Mouse (Mus musculus) frontal cortex, adult 2 months (tissue): ENCODE measurements around the gene Oscar. TPM values are rescaled to one million over a fixed set of nuclear protein-coding genes. Genes with fewer than 3 reads are reported as not detected.
"Not testable (repeated sequence)": the region's sequence is repeated elsewhere in the genome, so short reads cannot be mapped to it uniquely, and the experiment has no call there.

Experiments used
- DNase-seq, 2 experiments: peaks; one replicate each; pipeline ENCODE4 v3.0.0; 2022; ENCODE audit warnings: low spot score in 1 of 2; ENCODE audit errors: extremely low spot score in 1 of 2
- polyA plus RNA-seq: library from polyadenylated mRNA; depleted of rRNA; stranded (reverse); fragments of >200 nt; gene quantifications from 2 replicates; pipeline ENCODE4 v1.2.3, GENCODE M21; 2012

Oscar gene
- polyA plus RNA-seq, 1 experiment, result 4.9 TPM

DNA sequence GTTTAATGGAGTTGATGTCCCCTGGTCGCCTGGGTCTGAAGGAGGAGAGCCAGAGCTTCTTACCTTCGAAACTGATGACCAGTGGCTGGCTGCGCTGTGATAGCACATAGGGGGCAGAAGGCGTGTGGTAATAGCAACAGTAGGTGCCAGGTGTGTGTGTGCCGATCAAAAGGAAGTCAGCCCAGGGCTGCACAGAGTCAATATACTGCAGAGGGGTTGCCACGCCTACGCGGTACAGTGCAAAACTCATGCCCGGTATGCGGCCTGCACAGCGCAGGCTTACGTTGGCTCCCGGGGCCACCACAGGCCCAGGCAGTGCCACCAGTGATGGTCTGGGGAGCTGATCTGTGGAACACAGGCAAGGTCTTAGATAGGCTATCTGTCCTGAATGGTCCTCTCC, 5.0 kb downstream of the Oscar start:
- no peak for DNase-seq

DNA sequence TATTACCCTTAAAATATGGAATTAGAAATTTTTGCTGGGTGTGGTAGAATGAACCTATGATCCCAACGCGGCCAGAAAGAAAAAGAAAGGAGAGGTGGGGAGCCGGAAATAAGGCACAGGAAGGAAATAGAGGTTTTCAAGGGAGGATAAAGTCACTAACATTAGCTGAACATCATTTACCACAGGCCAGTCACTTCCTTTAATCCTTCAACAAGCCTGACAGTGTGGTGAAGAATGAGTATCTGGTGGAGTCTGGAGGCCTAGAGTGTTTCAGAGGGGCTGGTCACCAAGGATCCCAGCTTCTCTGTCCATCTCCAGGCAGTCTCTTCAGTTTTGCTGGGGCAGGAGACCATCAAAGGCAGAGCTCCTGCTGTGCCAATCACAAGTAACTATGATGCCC, 5.5 kb downstream of the Oscar start:
- no peak for DNase-seq

DNA sequence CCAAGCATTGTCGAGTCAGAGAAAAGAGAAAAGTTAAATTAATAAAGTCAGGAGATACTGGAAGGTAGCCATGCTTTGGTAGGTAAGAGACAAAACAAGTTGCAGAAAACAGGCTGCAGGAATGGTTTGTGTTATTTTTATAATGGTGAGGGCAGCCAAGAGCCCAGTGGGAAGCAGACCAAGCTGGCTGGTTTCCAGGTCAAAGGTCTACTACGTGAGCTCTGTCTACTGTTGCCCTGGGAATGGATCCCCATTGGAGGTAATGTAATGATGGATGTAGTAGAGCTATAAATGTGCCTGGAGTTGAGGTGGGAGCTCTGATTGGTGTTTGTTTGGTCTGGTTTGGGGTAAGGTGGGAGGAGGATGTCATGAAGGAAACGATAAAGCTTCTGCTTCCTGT, 6.9 kb downstream of the Oscar start:
- no peak for DNase-seq

DNA sequence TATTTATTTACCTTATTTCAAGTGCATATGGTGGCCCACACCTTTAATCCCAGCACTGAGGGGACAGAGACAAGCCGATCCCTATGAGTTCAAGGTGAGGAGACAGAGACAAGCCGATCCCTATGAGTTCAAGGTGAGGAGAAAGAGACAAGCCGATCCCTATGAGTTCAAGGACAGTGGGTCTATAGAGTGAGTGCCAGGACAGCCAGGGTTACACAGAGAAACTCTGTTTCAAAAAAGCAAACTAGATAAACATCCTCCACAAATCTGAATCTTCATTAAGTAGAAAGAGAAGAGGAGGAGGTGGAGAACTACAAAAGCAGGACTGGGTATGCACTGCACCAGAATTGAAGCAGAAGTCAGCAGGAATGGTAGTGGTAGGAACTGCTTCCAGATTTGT, 7.3 kb downstream of the Oscar start:
- DNase-seq, result no peak

DNA sequence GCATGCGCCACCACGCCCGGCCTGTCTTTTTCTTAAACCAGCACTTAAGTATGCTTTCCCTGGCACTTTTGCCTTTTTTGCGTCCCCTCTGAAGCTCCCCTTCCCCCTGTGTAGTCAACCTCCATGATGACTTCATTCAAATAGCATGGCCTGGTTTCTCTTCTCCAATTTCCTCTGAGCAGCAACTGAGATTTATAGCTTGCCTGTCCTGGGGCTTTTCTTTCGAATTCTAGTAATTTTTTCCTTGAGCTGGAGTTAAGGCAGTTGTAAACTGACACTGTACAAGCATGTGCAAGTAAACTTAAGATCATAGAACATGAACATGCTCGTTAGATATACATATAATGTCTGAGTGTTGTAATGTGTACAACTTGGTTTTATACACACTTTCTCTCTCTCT, 8.6 kb downstream of the Oscar start:
- no peak for DNase-seq

DNA sequence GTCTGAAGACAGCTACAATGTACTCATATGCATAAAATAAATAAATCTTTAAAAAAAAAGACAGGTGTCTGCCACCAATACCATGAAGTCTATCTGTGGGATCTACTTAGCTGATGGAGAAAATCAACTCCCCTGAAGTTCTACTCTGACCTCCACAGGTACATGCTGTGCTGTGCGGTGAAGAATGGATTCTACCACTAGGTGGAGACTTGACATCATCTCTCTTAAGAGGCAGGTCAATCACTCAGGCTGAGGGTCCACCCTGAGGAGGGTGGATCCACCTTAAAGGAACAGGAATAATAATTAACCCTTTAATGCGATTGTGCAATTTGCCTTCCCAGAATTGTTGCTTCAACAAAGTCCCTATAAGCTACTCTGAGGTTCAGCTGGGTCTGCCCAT, 9.2 kb downstream of the Oscar start:
- no peak for DNase-seq

DNA sequence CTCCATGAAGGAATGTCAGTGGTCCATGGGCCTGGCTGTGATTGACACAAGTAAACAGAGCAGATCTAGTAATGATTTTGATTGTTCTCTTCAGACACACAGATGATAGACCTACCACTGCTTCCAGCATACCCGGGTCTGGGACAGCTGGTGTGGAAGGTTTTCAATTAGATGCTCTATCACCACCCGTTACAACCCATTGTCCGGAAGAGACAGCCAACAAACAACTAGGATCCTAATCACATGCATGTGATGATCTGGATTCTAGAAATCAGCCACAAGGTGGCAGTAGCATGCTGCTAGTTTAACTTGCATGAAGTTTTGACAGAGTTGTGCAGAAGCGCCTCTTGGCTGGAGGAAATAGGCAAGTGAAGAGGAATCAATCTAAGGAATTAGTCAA, 14.8 kb downstream of the Oscar start:
- peak; percentile 44 to 86 for DNase-seq

DNA sequence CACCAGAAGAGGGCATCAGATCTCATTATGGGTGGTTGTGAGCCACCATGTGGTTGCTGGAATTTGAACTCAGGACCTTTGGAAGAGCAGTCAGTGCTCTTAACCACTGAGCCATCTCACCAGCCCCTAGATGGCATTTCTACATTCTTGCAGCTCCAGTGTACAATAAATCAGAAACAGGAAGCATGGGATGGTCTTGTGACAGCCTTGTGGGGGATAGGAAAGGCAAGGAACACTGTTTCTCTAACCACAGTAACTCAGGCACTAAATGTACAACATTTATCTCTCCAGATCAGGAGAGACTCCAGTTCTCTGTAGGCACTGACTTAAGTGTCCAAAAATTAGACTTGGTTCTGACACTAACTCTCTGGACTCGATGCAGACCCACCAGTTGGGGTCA, 18.2 kb downstream of the Oscar start:
- DNase-seq, result not testable (repeated sequence)

DNA sequence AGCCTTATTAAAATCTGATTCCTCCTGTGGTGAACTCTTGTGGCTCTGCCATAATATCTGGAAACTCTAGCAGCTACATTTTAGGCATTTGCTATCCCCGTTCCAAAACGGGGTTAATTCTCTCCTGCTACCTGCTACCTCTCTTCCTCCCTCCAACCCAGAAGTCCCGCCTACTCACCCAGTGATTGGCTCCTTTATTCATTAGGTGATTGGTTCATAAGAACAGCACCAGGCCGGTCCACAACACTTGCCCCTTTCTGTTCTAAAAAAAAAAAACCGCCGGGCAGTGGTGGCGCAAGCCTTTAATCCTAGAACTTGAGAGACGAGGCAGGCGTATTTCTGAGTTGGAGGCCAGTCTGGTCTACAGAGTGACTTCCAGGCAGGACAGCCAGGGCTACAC, 20.8 kb downstream of the Oscar start:
- no peak for DNase-seq

DNA sequence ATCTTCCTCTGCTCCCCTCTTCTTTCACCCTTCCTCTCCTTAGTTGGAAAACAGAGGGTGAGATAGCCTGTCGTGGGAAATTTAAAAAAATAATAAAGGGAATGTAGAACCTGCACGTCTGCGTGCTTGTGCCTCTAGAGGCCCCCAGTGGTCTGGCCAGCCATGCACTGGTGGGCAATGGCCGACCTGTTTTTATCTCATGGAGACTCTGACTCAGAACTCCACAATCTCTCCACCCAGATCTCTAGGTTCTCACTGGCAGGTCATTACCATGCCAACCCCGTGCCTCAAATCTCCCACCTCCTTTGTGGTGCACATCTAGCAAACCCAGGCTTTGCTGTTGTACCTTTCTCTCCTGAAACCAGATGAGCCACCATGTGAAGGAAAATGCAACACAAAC, 21.3 kb downstream of the Oscar start:
- DNase-seq, result no peak

DNA sequence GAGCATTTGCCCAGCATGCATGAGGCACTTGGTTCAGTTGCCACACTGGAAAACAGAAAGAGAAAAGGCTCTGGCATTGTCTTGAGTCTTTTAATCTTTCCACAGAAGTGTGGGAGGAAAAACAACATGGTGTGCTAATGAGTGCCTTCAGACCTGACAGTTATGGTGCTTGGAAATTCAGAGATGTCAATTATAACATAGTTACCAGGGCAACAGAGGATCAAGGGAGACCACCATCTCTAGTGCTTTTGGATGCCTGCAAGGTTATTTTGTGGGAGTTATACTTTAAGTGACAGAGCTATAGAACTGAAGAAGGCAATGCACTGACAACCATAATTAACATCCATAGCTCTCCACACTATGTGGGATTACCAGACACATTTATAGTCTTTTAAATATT, 22.1 kb downstream of the Oscar start:
- no peak for DNase-seq

DNA sequence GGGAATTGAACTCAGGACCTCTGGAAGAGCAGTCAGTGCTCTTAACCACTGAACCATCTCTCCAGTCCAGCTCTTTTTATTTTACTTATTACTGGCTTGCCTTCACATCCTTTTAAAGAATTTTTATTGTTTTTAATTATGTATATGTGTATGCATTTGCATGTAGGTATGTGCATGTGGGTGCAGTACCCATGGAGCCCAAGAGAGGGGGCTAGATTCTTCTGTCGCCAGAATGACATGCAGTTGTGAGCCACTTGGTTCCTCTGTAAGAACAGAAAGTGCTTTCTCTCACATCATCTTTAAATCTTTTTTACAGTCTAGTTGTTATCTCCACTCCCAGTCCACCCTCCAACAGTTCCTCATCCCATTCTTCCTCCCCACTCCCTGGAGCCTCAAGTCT, 24.4 kb downstream of the Oscar start:
- no peak for DNase-seq

DNA sequence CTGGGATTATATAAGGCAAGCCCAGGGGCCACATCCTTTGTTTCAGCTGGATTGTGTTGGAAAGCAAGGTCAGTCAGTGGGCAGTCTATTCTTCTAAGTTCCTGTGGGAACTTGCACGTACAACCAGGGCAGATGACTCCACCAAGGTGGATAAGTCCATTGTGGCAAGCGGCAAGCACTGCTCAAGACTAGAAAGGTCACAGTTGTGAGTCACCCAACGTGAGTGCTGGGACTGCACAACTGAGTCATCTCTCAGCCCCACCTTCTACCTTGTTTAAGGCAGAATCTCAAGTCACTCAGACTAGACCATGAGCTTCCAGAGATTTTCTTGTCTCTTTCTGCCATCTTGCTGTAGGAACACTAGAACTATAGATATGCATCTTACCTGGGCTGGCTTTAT, 25.4 kb downstream of the Oscar start:
- DNase-seq, result no peak

DNA sequence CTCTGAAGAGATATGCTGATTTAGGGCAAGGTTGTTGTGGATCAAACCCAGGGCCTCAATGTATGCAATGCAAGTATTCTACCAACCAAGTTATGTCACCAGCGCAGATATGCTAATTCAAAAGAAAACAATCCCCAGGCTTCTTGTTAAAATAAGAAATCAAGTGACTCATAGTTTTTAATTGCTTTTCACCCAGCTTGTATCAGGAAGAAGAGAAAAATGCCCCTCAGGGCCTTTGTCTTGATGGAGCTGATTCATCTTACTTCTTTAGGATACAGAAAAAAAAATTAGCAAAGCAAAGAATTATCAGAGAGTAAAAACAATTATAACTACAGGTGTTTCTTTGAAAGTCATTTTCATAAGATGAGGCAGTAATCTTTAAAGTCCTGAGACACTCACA, 28.7 kb downstream of the Oscar start:
- DNase-seq, result peak in 1 of 2 experiments; percentile 17

DNA sequence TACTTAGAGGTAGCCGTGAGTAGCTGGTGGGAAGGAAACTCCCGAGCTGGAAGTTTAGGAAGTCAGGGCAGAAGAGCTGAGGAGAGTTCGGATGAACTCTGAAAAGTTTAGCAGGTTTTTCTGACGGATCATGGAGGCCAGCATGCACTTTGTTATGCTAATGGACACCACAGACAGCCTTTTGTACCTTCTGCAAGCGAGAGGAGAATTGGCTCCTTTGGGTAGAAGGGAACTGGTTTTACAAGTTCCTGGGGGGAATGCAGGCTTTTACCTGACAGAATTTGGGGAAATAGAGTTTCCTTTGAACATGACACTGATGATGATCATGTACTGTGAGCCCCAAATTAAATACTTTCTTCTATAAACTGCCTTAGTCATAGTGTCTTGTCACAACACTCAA, 29.7 kb downstream of the Oscar start:
- no peak for DNase-seq

DNA sequence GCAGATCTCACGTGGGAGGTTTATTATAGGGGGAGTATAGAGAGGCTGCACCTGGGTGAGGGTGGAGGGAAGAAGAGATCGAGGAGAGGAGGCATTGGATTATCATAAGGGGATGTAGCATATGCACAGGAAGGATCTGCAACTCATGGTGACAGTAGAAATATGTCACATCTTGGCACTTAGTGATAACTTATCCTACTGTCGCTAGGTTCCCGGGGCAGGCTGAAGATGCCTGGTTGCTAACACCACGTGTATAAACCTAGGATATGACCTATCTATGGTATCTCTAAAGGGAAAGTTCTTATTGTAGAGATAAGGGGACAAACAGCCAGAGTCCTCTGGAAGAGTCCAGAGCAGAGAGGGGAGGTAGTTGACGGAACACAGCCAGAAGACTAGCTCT, 30.2 kb downstream of the Oscar start:
- DNase-seq, result no peak

DNA sequence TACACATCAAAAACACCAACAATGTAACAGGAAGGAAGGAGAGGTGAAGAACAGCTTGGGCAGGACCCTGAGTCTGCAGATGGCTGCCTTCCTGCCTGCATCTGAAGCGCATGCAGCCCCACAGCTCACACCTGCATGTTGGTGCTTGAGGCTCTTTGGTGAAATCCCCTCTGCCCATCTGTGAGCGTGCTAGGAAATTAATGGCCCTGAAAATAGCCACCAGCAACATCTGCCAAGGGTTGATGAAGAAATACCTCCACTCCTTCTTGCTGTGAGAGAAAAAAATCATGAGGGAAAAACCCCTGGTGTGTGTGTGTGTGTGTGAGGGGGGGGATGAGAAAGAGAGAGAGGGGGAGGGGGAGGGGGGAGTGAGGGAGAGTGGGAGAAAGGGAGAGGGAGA, 35.9 kb downstream of the Oscar start:
- DNase-seq, result no peak

DNA sequence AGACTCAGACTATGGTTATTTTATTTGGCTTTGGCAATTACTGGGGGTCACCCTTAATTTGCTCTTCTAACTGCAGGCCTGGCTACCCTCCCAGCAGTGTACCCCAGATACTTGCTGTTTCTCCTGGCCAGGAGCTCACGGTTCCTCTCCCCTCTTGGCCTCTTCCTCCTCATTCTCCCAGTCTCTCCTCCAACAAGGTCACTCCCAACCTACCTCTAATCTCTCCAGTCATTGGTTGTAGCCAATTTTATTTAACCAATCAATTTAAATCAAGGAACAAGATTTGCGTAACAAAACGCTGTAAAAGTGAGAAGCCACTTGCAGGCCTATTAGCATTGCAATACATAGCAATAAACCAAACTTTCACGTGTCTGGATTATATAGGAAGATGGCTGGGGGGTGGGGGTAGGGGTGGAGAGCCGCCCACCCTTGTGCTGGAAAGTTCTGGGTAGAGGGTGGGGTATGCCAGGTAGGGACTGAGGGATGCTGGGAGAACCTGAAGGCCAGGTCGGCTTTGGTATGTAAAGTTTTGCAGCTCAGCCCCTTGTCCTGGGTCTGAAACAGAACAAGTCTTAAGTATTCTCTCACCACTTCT, 36.9 kb downstream of the Oscar start:
- no peak for DNase-seq

DNA sequence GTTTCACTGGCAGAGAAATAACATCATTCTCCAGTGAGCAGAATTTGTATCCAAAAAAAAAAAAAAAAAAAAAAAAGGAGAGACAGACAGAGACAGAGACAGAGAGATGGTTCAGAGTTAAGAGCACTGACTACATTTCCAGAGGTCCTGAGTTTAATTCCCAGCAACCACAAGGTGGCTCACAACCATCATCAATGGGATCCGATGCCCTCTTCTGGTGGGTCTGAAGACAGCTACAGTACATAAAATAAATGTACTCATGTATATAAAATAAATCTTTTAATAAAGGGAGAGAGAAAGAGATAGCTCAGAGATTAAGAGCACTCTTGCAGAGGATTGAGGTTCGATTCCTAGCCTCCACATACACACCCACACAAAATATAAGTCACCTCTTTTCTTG, 37.8 kb downstream of the Oscar start:
- no peak for DNase-seq

DNA sequence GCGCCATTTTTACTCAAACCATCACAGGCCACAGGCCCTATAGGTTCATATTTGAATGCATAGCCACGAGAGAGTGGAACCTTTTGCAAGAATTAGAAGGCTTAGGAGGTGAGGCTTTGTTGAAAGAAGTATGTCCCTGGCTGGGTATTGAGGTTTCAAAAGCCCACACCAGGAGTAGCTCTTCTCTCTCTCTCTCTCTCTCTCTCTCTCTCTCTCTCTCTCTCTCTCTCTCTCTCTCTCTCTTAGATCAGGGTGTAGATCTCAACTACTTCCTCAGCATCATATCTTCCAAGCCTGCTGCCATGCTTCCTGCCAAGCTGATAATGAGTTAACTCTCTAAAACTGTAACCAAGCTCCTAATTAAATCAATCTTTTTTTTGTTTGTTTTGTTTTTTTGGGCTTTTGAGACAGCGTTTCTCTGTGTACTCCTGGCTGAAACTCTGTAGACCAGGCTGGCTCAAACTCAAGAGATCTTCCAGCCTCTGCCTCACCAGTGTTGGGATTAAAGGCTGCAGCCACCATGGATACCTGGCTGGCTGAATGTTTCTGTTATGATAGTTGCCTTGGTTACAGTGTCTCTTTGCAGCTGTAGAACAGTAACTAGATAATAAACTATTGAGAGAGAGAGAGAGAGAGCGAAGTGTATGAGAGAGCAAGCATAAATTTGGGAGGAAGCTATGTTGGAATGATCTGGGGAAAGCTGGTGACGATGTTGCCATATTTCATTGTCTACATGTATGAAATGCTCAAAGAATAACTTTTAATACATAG, 39.4 kb downstream of the Oscar start:
- DNase-seq, result no peak

DNA sequence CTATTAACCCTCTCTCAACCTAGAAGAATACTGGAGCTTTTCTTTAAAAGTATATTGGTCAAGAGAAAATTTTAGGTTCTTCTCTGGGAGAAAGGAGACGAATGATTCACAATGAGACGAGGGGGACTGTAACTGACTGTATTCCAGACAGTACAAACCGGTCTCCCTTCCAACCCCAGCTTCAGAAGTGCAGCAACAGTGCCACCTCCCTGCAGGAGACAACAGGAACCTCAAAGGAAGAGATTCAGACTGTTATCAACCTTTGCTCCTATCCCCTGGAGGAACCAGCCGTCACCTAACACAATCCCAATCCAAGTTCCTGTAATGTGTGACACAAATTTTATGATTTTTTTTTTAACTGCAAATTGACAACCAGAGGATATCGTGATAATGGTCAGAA, 41.7 kb downstream of the Oscar start:
- DNase-seq, result peak in 1 of 2 experiments; percentile 60

DNA sequence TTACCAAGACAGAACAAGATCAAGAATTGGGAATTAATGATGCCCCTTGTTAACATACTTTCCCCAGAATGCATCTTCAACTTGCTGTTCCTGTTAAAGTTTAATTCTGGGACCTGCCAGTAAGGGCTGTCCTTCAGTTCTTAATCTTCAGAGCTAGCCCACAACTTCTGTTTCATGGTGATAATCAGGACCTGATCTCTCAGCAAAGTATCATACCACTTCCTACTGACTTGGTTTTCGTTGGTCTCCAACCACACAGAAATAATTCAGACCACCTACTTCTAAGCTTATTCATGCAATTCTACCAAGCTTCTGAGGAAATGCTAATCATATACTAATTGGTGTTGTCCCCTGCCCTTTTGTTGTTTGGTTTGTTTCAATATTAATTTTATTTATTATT, 44.1 kb downstream of the Oscar start:
- DNase-seq, result no peak

DNA sequence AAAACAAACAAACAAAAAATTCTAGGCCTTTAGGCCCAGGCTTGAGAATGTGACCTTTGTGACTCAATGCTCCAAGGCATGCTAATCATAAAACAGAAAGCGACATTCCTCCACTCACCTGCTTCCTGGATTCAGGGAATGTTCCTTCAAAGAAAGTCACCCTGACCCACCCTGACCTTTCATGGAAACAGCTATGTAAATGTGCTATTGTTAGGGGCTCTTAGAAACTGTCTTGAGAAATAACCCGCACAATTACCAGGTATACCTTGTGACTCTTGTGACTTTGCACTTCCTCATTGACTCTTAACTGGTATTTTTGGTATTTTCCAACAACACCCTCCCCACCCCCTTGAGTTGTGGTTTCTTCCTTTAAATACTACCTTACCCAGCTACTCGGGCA, 45.4 kb downstream of the Oscar start:
- DNase-seq, result not testable (repeated sequence)
